Mouse (Mus musculus) thymus, postnatal 25 days (tissue): ENCODE measurements around the gene Snx1.

ENCODE experiments used
- DNase-seq: peaks from one replicate; pipeline ENCODE4 v3.0.0; 2022

Snx1 gene

DNA sequence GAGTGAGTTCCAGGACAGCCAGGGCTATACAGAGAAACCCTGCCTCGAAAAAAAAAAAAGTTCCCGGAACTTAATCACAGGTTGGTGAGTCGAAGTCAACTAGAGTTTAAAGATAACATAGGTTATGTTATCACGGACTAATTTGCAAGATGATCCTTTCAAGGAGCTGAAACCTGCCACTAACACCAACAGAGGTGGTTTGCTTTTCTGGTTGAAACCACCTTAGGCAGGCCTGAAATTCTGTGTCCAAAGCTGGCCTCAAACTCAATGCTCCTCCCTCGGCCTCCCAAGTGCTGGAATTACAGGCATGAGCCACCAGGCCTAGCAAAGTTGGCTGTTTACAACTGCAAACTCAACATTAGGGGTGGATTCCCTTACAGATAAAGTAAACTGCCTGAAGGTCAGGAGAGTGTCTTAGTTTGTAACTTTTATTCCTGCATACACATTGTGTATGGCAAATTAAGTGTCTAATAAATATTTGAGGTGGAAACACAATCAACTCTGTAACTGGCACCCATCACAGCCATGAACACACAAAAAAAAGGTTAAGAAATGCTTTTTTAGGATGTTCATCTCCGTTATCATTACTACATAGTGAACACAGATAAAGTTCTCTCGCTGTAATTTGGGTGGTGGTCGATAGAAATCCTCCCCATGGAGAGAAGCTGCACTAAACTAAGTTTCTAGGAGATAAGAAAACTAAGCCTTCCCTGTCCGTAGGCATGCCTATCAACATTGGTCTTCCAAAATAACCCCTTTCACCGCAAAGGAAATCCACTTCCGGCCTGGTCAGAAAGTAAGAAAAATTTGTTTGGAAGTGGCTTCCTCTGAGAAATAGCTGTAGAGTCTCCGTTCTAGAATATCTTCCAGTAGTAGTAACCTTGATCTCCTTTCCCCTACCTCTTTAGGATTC, 588 bp downstream of the Snx1 start:
- DNase-seq: peak; percentile 21

DNA sequence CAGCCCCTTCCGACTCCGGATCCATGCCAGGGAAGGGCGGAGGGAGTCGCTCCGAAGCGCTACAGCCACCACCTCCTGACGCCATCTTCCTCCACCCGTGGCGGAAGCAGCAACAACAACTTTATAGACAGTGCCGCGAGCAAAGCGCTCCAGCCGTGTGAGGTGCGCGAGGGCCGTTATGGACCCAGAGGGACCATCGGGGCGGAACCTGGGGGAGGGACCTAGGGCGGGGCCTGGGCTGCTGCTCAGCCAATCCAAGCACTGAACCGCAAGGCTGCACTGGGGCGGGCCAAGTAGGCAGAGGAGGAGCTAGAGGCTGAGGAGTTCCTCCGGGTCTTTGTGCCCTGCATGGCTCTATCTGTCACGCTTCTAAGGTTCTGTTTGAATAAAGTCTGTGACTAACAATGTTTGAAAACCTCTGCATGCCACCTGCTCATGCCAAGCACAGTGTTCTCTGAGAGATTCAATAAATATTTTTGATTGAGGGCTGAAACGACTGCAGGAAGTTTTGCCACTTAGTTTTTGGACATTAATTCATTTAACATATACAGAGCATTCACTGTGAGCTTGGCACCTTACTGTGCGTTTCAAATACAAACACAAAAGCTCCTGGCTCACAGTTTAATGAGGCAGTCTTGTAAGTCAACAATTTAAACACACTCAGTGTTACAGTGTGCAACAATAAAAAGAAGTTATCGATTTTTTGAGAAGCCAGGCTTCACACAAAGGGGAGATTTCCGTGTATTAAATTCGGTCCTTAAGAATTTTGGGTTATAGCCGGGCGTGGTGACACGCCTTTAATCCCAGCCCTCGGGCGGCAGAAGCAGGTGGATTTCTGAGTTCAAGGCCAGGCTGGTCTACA, 1.5 kb downstream of the Snx1 start:
- peak; percentile 98 for DNase-seq

DNA sequence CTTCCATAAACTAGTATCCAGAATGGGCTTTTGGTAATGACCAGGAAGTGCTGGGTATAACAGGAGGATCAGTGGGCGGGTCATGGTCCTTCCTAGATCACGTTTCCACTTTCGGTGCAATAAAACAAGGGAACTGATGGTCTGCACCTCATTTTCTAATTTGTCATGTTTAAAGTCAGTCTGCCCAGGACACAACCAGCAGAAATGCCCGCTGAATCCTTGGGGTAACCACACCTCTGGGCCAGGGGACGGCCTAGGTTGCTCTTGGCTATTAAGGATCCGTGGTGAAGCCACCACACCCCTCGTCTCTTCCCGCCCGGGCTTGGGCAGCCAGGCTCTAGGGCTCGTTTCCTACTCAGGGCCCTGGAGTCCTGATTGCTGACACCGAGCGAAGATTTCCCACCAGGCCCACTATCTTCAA, 2.3 kb downstream of the Snx1 start:
- no peak for DNase-seq

DNA sequence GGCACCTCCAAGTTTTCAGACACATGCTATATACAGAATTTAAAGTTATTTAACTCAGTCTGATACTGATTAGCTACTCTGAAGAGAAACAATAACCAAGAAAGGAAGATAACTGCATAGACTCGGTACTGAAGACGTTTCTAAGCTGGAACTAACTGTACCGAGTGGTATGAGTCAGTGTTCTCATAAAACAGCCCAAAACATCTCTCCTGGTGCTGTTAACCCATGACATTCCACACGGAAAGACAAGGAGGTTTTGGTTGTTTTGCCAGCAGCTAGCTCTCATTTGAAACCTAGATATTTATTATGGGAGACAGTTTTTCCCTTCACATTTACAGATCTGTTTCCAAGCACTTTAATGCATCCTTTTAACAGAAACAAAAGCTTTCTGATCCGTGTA, 2.7 kb downstream of the Snx1 start:
- no peak for DNase-seq

DNA sequence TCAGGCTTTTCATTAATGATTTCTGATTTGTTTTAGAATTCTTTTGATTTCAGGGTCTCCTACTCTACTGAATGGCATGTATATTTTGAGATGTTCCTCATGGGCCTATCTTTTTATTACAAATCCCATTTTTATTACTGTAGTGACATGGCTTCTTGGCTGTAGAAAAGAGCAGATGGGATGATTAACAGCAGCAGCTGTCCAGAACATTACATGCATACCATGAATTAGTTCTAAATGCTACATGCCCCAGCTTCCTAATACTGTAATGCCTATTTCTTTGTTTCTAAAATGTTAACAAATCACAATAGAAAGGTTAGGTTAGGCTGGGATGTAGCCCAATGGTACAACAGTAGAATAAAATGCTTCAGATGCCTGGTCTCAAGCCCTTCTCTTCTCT, 5.0 kb downstream of the Snx1 start:
- no peak for DNase-seq

DNA sequence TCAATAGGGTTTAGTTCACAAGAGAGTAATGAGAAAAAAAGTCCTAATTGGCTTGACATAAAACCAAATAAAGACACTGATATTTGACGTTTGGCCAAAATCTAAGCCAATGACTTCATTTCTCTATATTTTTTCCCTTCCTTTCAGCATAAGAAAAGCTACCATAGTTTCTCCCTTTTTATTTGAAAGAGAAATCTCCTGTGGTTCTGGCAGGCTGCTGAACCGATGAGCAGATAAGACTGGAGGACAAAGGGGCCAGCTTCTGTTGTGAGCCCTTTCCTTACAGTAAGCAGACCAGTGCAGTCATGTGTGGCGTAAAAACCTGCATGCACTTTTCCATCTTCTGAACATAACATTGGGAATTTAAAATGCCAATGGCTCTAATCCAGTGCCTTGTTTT, 5.4 kb downstream of the Snx1 start:
- no peak for DNase-seq

DNA sequence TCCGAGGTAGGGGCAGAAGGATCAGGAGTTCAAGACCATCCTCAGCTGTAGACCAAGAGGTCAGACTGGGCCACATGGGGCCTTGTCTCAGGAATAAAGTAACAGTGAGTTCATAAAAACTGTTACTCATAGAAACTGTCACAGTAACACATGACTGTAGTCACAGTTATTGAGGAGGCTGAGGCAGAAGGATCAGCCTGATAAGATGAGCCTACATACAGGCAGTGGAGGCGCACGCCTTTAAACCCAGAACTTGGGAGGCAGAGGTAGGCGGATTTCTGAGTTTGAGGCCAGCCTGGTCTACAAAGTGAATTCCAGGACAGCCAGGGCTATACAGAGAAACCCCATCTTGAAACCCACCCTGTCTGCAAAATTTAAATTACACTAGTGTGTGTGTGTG, 6.3 kb downstream of the Snx1 start:
- DNase-seq: no peak

DNA sequence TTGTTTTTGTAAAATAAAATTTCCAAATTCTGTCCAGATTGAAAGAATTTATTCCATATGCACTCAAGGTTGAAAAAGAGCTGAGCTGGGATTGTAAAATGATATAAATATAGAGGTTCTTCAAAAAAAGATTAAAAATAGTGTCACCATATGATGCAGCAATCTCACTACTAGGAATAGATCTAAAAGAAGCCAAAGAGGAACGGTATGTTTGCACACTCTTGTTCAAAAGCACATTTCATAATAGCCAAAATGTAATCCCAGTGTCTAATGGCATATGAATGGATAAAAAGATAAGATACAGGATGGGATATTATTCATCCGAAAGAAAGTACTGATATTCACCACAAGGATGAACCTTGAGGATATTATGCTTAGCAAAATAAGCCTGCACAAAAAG, 6.9 kb downstream of the Snx1 start:
- DNase-seq: no peak

DNA sequence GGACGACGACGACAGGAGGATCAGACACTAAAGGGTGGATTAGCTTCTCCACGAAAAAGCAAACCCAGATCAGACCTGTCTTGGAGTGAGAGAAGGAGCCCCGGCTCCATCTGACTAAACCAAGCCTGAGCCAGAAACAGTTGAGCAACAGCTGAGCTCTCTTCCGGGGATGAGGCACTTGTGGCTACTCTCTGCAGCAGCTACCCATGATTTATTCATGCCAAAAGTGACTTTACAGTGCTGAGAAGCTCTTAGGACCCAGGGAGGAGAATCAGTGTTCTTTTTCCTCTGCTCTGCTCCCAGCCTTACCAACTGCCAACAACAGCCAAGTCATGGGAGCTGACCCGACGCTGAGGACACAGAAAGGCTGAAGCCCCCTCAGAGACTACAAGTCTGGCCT, 9.5 kb downstream of the Snx1 start:
- no peak for DNase-seq

DNA sequence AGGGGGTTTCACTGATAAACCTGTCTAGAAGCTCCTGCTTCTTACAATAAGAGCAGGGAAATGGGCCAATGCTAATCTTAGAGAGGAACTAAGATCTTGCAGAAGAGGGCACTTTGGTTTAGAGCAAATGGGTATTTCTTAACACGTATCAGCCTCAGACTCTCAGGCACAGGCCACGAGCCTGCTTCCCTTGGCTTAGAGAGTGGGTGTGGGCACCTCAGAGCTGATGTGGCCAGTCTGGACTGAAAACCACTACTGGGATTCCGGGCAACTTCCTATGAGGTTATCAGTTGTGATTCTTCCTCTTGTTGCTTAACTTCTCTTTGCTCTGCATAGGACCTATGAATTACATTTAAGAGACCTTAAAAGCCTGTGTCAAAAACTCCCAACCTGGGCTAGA, 12.0 kb downstream of the Snx1 start:
- no peak for DNase-seq

DNA sequence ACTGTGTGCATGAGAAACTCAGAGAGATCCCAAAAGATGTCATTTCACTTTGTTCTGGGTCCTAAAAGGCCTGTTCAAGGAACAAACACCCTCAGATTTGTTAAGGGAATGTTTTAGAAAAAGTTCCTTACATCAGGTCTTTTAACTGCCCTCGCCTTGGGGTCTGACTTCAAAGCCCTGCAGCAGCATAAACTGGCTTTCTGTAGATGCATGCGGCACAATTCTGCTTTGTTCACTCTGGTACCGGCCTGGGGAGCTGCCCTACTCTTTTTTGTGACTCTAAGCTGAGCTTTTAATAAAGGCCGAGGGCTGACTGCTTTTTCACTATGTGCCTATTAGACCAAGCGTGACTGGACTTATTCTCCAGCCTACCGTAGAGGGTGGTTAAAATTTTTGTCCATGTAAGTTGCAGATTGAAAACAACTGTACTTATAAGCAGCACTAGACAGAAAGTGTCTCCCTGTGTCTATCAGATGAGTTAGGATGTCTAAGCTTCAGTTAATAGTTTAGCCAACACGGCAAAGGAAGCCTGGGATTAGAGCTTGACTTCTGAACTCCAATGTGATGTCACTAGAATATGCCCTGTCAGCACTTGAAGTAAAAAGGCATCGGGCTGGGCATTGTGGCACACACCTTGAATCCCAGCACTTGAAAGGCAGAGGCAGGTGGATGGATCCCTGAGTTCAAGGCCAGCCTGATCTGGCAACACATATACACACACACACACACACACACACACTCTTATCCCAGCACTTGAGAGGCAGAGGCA, 15.6 kb downstream of the Snx1 start:
- no peak for DNase-seq

DNA sequence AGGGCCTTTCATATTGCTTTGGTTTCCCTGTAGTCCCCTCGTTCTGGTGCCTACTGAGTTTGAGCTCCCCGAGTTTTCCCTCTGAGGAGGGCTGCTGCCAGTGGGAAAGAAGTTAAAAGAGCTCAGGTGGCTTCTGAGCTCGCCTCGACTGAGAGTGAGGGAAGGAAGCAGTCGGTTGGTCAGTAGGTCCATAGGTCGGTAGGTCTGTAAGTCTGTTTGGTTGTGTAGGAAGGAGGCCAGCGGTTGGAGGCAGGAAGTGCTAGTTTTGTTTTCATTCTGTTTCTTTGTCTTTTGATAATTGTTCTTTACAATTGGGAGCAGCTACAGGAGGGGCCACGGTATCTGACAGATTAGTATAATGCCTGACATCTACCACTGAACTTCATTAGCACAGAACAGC, 16.3 kb downstream of the Snx1 start:
- no peak for DNase-seq

DNA sequence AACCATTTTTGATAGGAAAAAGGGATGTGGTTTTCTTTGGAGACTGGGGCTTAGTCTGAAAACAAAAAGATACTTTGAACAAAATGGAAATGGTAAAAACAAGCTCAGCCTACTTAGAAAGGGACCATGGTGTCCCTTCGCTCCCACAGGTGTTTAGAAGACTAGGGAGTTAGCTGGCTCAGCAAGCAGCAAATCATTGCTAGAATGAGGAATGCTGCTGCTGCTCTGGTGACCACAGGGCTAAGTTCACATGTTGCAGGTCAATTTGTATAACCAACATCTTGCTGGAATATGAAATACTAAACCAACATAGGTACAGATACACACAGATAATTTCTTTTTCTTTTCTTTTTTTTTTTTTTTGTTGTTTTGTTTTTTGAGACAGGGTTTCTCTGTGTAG, 16.8 kb downstream of the Snx1 start:
- no peak for DNase-seq

DNA sequence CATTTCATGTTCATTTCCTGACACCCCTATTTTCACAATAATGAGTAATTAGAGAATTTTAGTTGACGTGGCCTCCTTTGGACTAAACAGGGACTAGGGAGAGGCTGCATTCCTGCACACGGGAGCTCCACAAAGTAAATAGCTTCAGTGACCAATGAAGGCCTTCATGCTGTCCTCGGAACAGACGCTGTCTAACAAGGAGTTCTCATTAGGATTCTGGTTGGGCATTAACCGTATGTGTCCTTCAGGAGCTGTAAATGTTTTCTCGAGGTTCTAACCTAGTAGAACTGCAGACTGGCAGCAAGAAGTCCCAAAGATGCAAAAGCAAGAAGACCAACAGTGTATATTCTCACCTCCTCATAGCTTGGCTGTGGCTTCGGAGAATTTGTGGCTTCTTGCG, 21.2 kb downstream of the Snx1 start:
- no peak for DNase-seq

DNA sequence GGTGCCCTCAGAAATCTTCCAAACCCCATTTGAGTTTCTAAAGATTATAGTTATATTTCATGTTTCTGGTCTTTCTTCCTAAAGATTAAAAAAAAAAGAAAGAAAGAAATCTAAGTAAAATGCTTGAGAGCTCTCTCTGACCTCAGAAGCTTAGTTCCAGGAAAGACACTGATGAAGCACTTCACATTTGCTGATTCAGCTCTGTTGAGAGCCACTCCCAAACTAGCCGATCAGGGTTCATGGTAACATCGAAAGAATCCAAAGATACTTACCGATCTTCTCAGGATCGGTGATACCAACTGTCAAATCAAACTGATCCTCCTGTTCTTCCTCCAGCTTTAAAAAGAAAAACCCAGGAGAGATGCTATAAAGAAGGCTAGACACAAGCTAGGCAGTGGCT, 21.8 kb downstream of the Snx1 start:
- no peak for DNase-seq

DNA sequence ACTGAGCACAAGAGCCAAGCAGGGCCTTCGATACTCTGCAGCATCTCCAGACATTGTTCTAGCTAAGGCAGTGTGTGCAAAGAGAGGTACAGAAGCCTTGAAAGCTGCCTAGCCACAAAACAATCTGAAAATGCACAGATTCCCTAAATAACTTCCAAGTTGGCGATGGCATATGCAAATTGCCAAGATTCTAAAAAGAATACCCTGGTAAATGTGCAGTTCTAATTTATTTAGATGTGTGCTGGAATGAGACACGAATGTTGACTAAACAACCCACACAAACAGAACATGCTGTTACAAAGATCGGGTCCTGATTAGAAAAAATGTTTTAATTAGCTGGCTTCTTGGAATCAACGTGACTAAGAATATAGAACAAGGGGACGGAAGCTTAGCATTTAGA, 23.7 kb downstream of the Snx1 start:
- DNase-seq: no peak

DNA sequence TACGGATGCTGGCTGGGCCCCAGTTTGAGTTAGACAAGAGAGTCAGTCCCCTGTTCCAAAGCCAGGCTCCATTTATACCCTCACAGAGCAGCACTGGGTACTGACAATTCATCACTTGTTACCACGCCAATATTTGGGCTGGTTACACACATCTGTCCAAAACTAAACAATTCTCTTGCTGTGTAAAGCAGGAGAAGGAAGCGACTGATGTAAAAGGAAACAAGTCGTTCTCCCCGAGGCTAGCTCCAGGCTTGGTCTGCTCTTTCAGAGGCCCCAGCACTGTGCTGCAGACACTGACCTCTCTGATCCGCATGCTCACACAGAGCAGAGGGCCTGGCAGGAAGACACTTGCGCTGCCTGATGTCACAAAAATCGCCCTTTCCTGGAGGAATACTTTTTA, 24.8 kb downstream of the Snx1 start:
- no peak for DNase-seq

DNA sequence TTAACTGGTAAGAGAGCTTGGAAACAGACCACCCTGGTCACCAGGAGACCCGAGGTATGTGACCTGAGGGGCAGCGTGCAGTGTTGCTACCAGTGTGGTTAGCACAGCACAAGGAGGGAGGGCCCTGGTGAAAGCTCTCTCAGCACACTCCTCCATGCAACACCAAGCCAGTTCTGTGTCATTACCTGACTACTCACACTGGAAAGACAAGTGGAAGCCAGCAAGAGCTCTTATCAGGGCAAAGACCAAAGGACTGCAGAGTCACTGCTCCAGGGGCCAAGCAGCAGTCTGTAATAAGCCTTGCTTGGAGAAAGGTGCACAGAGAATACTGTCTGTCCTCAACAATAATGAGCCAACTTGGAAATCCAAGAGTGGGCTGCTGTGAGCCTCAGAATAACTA, 33.7 kb downstream of the Snx1 start:
- no peak for DNase-seq

DNA sequence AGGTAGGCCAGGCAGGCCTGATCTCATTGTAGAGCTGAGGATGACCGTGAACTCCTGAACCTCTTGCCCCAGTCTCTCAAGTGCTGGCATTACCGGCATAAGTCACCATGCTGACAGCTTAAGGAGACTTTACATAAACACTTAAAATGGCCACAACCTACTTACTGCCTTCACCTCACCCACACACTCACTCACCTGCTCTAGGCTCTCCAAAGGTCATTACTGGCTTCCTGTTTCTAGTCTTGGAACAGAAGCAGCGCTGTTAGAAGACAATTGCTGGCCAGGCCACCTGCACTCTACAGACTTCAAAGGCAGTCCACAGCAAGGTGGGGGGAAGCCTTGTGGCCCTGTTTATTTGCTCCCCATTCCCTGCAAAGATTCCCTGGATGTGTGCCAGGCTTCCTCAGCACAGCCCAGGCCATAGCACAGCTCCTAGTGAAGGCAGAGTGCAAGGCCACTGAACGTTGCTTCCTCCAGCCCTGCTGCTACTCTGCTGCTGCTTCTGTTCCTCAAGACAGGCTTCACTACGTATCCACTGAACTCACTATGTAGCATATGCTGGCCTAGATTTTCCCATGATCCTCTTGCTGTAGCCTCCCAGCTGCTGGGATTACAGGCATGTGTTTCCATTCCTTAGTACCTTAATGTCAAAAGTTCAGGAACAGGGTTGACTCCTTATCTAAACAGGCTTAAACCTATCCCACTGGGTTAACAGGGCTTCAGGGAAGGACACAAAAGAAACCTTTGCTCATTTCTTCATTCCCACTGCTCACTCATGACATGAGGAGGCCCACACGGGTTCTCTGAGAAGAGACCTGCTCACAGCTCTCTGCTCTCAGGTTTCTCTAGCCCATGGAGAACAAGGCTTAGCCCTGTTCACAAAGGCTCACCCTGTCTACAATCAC, 34.8 kb downstream of the Snx1 start:
- no peak for DNase-seq

DNA sequence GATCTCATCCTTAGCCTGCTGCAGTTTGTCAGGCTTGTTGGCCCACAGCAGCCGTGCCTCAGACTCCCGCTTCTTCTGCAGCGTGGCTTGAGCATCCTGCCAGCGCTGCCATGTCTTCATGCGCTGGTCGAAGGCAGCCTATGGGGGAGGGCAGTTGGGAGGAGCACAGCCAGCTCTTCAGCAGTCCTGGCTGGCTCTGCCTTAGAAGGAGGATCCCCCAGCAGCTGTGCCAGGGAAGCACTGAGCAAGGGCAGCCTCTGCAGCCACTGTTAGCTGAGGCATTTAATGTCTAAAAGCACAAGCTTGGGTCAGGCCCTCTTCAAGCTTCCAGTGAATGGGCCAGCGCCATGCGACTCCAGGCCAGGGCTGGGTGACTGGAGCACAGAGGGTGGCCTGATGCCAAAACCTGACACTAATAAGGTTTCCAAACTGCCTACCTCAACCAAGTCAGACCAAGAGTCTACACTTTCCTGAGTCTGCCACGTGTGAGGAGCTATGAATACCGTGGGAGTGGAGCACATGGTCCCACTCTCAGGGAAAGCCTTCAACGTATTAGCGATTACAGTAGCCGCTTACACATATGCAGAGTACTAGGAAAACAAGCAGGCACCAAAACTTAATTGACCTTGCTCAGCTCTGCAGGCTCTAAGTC, 35.7 kb downstream of the Snx1 start:
- no peak for DNase-seq

DNA sequence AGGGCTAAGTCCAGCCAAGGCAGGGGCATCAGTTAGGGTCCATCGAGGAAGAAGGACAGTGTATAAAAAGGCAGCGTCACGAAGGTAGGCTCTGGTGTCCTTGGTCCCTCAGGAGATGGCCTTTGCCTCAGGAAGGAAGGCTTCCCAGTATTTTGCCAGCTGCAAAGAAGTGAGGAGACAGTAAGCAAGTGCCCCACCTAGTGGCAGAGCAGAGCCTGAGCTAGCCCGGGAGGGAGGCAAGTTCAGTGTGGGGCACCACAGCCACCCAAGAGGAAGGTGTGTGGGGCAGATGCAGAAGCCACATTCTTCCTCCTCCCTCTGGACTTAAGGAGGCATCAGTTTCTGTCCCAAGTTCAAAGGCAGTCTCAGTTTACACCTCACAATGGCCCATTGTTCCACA, 38.0 kb downstream of the Snx1 start:
- peak; percentile 60 for DNase-seq

DNA sequence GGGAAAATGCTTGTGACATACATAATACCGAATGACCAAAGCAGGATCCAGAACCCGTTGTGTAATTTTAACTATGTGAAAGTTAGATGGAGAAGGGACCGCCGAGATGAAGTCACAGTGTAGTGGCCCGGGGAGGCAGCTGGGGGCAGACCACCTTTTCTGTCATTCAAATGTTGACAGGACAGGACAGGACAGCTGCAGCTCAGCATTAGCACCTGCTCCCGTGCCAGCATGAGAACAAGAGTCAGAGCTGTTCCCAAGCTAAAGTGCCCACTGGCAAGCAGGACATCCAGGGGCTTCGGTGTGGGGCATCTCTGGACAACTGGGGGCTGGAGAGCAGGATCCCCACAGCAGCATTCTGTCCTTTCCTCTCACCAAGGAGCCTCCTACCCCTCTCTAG, 39.3 kb downstream of the Snx1 start:
- no peak for DNase-seq
